Mouse (Mus musculus): Measurements from ENCODE around the gene Slc12a3. TPM values are rescaled to one million over a fixed set of nuclear protein-coding genes. Genes with fewer than 3 reads are reported as not detected.
A peak's percentile ranks its signal among the peaks of the same experiment; 100 is the strongest.

Slc12a3 gene
- total and polyA plus RNA-seq, 3 experiments, result 0.16 to 0.39 (median 0.39) TPM

- no peak for DNase-seq
- 91% methylated on average over 4 of the region's 4 CpGs for WGBS
- no peak for TF ChIP-seq CTCF (IDR thresholded peaks at IDR 0.05)
- no peak for TF ChIP-seq EP300 (IDR thresholded peaks at IDR 0.05; ENCODE audit: insufficient read depth, low read depth, low read length)
- no peak for TF ChIP-seq POLR2A (IDR thresholded peaks at IDR 0.05; ENCODE audit: insufficient read depth, low read depth, low read length)
- no peaks in the 10 kb centered on the region for H3K79me2 ChIP-seq (replicated peaks; ENCODE audit: control insufficient read depth, insufficient read depth, low read length)
- H3K36me3 ChIP-seq (ENCODE audit: control insufficient read depth, insufficient read depth, low read length), result no peaks in the 10 kb centered on the region
- H3K27ac ChIP-seq, result no peak overlapping the region
- no peaks in the 10 kb centered on the region for H3K27me3 ChIP-seq (ENCODE audit: control insufficient read depth, insufficient read depth, low read length)
- H3K9ac ChIP-seq (ENCODE audit: low read depth, low read length), result no peak overlapping the region
- peaks cover 4% of the 10 kb centered on the region for H3K4me1 ChIP-seq (ENCODE audit: control insufficient read depth, insufficient read depth, low read length)
- intact Hi-C loops (cut with DNase I), result no loop called here
- no peak overlapping the region for H3K4me3 ChIP-seq
These were observed 16.7 kb downstream of the Slc12a3 start for GRCm38 (mm10) chr8:94345657-94346056.

GRCm38 (mm10) chr8:94346264-94346663 lies 17.3 kb downstream of the Slc12a3 start:
- H3K36me3 ChIP-seq (ENCODE audit: control insufficient read depth, insufficient read depth, low read length), result no peaks in the 10 kb centered on the region
- no peak overlapping the region for H3K27ac ChIP-seq
- 86% methylated on average over 13 of the region's 13 CpGs for WGBS
- TF ChIP-seq CTCF (IDR thresholded peaks at IDR 0.05) (no peak), EP300 (IDR thresholded peaks at IDR 0.05; ENCODE audit: insufficient read depth, low read depth, low read length) (no peak), POLR2A (IDR thresholded peaks at IDR 0.05; ENCODE audit: insufficient read depth, low read depth, low read length) (no peak)
- intact Hi-C loops (cut with DNase I), result no loop called here
- no peaks in the 10 kb centered on the region for H3K27me3 ChIP-seq (ENCODE audit: control insufficient read depth, insufficient read depth, low read length)
- H3K4me1 ChIP-seq (ENCODE audit: control insufficient read depth, insufficient read depth, low read length), result peaks cover 4% of the 10 kb centered on the region
- no peaks in the 10 kb centered on the region for H3K79me2 ChIP-seq (replicated peaks; ENCODE audit: control insufficient read depth, insufficient read depth, low read length)
- no peak for DNase-seq
- no peak overlapping the region for H3K9ac ChIP-seq (ENCODE audit: low read depth, low read length)
- no peak overlapping the region for H3K4me3 ChIP-seq

- H3K36me3 ChIP-seq (ENCODE audit: control insufficient read depth, insufficient read depth, low read length), result no peaks in the 10 kb centered on the region
- peaks cover 3% of the 10 kb centered on the region for H3K4me1 ChIP-seq (ENCODE audit: control insufficient read depth, insufficient read depth, low read length)
- H3K9ac ChIP-seq (ENCODE audit: low read depth, low read length), result no peak overlapping the region
- H3K27me3 ChIP-seq (ENCODE audit: control insufficient read depth, insufficient read depth, low read length), result no peaks in the 10 kb centered on the region
- DNase-seq, result no peak
- H3K79me2 ChIP-seq (replicated peaks; ENCODE audit: control insufficient read depth, insufficient read depth, low read length), result no peaks in the 10 kb centered on the region
- TF ChIP-seq CTCF (IDR thresholded peaks at IDR 0.05) (no peak), POLR2A (IDR thresholded peaks at IDR 0.05; ENCODE audit: insufficient read depth, low read depth, low read length) (no peak), EP300 (IDR thresholded peaks at IDR 0.05; ENCODE audit: insufficient read depth, low read depth, low read length) (no peak)
- no peak overlapping the region for H3K4me3 ChIP-seq
- intact Hi-C loops (cut with DNase I), result no loop called here
- no peak overlapping the region for H3K27ac ChIP-seq
- 66% methylated on average over 9 of the region's 9 CpGs for WGBS
These were observed 19.4 kb downstream of the Slc12a3 start for GRCm38 (mm10) chr8:94348425-94348824.

GRCm38 (mm10) chr8:94354069-94354531 lies 25.1 kb downstream of the Slc12a3 start:
- DNase-seq, result no peak
- WGBS, result 47% methylated on average over 7 of the region's 7 CpGs
- H3K27me3 ChIP-seq (ENCODE audit: control insufficient read depth, insufficient read depth, low read length), result no peaks in the 10 kb centered on the region
- 0 out of 2 replicates have a peak overlapping the region, but pooled peaks have one; percentile 14 for H3K9ac ChIP-seq (ENCODE audit: low read depth, low read length)
- H3K4me1 ChIP-seq (ENCODE audit: control insufficient read depth, insufficient read depth, low read length), result peaks cover 16% of the 10 kb centered on the region
- H3K27ac ChIP-seq, result peak overlapping the region; percentile 86
- intact Hi-C loops (cut with DNase I), result no loop called here
- no peak overlapping the region for H3K4me3 ChIP-seq
- no peaks in the 10 kb centered on the region for H3K79me2 ChIP-seq (replicated peaks; ENCODE audit: control insufficient read depth, insufficient read depth, low read length)
- TF ChIP-seq CTCF (IDR thresholded peaks at IDR 0.05), result no peak
- 0 out of 2 replicates have a peak, but pooled peaks have one; percentile 17 for TF ChIP-seq EP300 (IDR thresholded peaks at IDR 0.05; ENCODE audit: insufficient read depth, low read depth, low read length)
- TF ChIP-seq POLR2A (IDR thresholded peaks at IDR 0.05; ENCODE audit: insufficient read depth, low read depth, low read length), result no peak
- no peaks in the 10 kb centered on the region for H3K36me3 ChIP-seq (ENCODE audit: control insufficient read depth, insufficient read depth, low read length)

- no peaks in the 10 kb centered on the region for H3K27me3 ChIP-seq (ENCODE audit: control insufficient read depth, insufficient read depth, low read length)
- DNase-seq, result peak in 1 of 2 experiments; percentile 69
- TF ChIP-seq POLR2A (IDR thresholded peaks at IDR 0.05; ENCODE audit: insufficient read depth, low read depth, low read length), result no peak
- no peak for TF ChIP-seq CTCF (IDR thresholded peaks at IDR 0.05)
- TF ChIP-seq EP300 (IDR thresholded peaks at IDR 0.05; ENCODE audit: insufficient read depth, low read depth, low read length), result peak; percentile 96
- 0 out of 2 replicates have a peak overlapping the region, but pooled peaks have one; percentile 14 for H3K9ac ChIP-seq (ENCODE audit: low read depth, low read length)
- no peaks in the 10 kb centered on the region for H3K36me3 ChIP-seq (ENCODE audit: control insufficient read depth, insufficient read depth, low read length)
- peak overlapping the region; percentile 86 for H3K27ac ChIP-seq
- H3K79me2 ChIP-seq (replicated peaks; ENCODE audit: control insufficient read depth, insufficient read depth, low read length), result no peaks in the 10 kb centered on the region
- H3K4me1 ChIP-seq (ENCODE audit: control insufficient read depth, insufficient read depth, low read length), result peaks cover 16% of the 10 kb centered on the region
- 33% methylated on average over 4 of the region's 4 CpGs for WGBS
- intact Hi-C loops (cut with DNase I), result no loop called here
- no peak overlapping the region for H3K4me3 ChIP-seq
These were observed 25.6 kb downstream of the Slc12a3 start for GRCm38 (mm10) chr8:94354571-94354970.

GRCm38 (mm10) chr8:94357220-94357619 lies 28.2 kb downstream of the Slc12a3 start:
- H3K4me1 ChIP-seq (ENCODE audit: control insufficient read depth, insufficient read depth, low read length), result peaks cover 23% of the 10 kb centered on the region
- no peak for TF ChIP-seq CTCF (IDR thresholded peaks at IDR 0.05)
- peak; percentile 89 for TF ChIP-seq EP300 (IDR thresholded peaks at IDR 0.05; ENCODE audit: insufficient read depth, low read depth, low read length)
- no peak for TF ChIP-seq POLR2A (IDR thresholded peaks at IDR 0.05; ENCODE audit: insufficient read depth, low read depth, low read length)
- intact Hi-C loops (cut with DNase I), result no loop called here
- no peak overlapping the region for H3K4me3 ChIP-seq
- H3K27me3 ChIP-seq (ENCODE audit: control insufficient read depth, insufficient read depth, low read length), result no peaks in the 10 kb centered on the region
- peak overlapping the region; percentile 1; the same call in 1 of the 2 replicates for H3K9ac ChIP-seq (ENCODE audit: low read depth, low read length)
- H3K27ac ChIP-seq, result peak overlapping the region; percentile 83
- H3K36me3 ChIP-seq (ENCODE audit: control insufficient read depth, insufficient read depth, low read length), result no peaks in the 10 kb centered on the region
- WGBS, result 50% methylated on average over 6 of the region's 6 CpGs
- no peaks in the 10 kb centered on the region for H3K79me2 ChIP-seq (replicated peaks; ENCODE audit: control insufficient read depth, insufficient read depth, low read length)
- peak in 1 of 2 experiments; percentile 49 for DNase-seq
